Mouse (Mus musculus) heart, embryonic 14.5 days (tissue): ENCODE measurements around the gene Tbl1xr1. TPM values are rescaled to one million over a fixed set of nuclear protein-coding genes. Genes with fewer than 3 reads are reported as not detected.

Source experiments
- ATAC-seq: fragments of 200-750 bp; cut with Nextera tagmentation; 2 replicates; pipeline ENCODE4 v1.8.0; 2017; ENCODE audit warnings: low read depth, moderate TSS enrichment; ENCODE audit not compliant: insufficient number of reproducible peaks, insufficient read depth, low FRiP score
- H3K27ac ChIP-seq, 2 experiments: fragments of 200-500 bp in 1 of 2; fragments of 300-500 bp in 1 of 2; sonication (generic) in 1 of 2; replicated peaks in 1 of 2; 2 replicates each; pipeline ENCODE4 v1.5.1; 2012 to 2014; ENCODE audit warnings: low read depth in 2 of 2, low read length in 2 of 2, control low read depth in 1 of 2, mild to moderate bottlenecking in 1 of 2, mixed read lengths in 1 of 2; ENCODE audit not compliant: control insufficient read depth in 1 of 2, insufficient read depth in 1 of 2
- H3K27me3 ChIP-seq: fragments of 300-500 bp; sonication (generic); 2 replicates; pipeline ENCODE4 v1.6.1; 2014; ENCODE audit warnings: mild to moderate bottlenecking, low read length, control low read depth; ENCODE audit not compliant: control insufficient read depth, insufficient read depth
- H3K36me3 ChIP-seq: fragments of 300-500 bp; sonication (generic); 2 replicates; pipeline ENCODE4 v1.6.1; 2014; ENCODE audit warnings: mild to moderate bottlenecking, control low read depth, low read length, mixed read lengths; ENCODE audit not compliant: control insufficient read depth, insufficient read depth
- H3K4me1 ChIP-seq, 2 experiments: fragments of 200-500 bp in 1 of 2; fragments of 300-500 bp in 1 of 2; sonication (generic) in 1 of 2; 2 replicates each; pipeline ENCODE4 v1.6.1; 2012 to 2014; ENCODE audit warnings: low read length in 2 of 2, control low read depth in 1 of 2, mixed read lengths in 1 of 2; ENCODE audit not compliant: control insufficient read depth in 2 of 2, insufficient read depth in 2 of 2
- H3K4me2 ChIP-seq: fragments of 300-500 bp; sonication (generic); 2 replicates; pipeline ENCODE4 v1.6.1; 2014; ENCODE audit warnings: mild to moderate bottlenecking, low read length
- H3K4me3 ChIP-seq, 2 experiments: fragments of 200-500 bp in 1 of 2; fragments of 300-500 bp in 1 of 2; sonication (generic) in 1 of 2; 2 replicates each; pipeline ENCODE4 v1.5.1; 2012 to 2014; ENCODE audit warnings: low read length in 2 of 2, mild to moderate bottlenecking in 2 of 2, control low read depth in 1 of 2, low read depth in 1 of 2, moderate library complexity in 1 of 2; ENCODE audit not compliant: control insufficient read depth in 1 of 2, insufficient read depth in 1 of 2
- H3K9ac ChIP-seq: fragments of 300-500 bp; sonication (generic); 2 replicates; pipeline ENCODE4 v1.6.1; 2014; ENCODE audit warnings: mild to moderate bottlenecking, low read length
- H3K9me3 ChIP-seq: fragments of 300-500 bp; sonication (generic); 2 replicates; pipeline ENCODE4 v1.6.1; 2016; ENCODE audit warnings: low read length, control low read depth; ENCODE audit not compliant: control insufficient read depth
- WGBS: fragments of 180-500 bp; shearing (Covaris S2); extraction: QIAGEN DNeasy Blood & Tissue Kit; methylation state at CpG from one replicate; pipeline ENCODE4 v1.1.7; 2014; 5-methylcytosine and 5-hydroxymethylcytosine counted together
- polyA plus RNA-seq: library from polyadenylated mRNA; unstranded; fragments of >200 nt; fragmentation: Nextera tagmentation; extraction: Ambion mirVana; gene quantifications from 2 replicates; pipeline ENCODE4 v1.2.1, GENCODE M21; 2014

Gene Tbl1xr1
- polyA plus RNA-seq, 1 experiment from 2014 or later, result 24.5 TPM

- peaks cover 14 to 20% of the 10 kb centered on the region in 2 experiments for H3K4me1 ChIP-seq
- H3K36me3 ChIP-seq, result no peaks in the 10 kb centered on the region
- peak overlapping the region; percentile 61 for H3K4me2 ChIP-seq
- H3K9ac ChIP-seq, result peak overlapping the region; percentile 92
- H3K4me3 ChIP-seq, result peak overlapping the region; percentile 86 to 91
- no peaks in the 10 kb centered on the region for H3K27me3 ChIP-seq
- WGBS, result 5% methylated on average over 9 of the region's 9 CpGs
- no peaks in the 10 kb centered on the region for H3K9me3 ChIP-seq
- ATAC-seq, result no peak
- H3K27ac ChIP-seq, result peak overlapping the region; percentile 87 to 98; a peak in 3 of 4 replicates
Measured at GRCm38 (mm10) chr3:22077657-22078475, 1.4 kb downstream of the Tbl1xr1 start.

- H3K9me3 ChIP-seq, result no peaks in the 10 kb centered on the region
- no peaks in the 10 kb centered on the region for H3K27me3 ChIP-seq
- peak overlapping the region; percentile 61 for H3K4me2 ChIP-seq
- no peak overlapping the region for H3K27ac ChIP-seq
- H3K4me1 ChIP-seq, result peaks cover 14 to 20% of the 10 kb centered on the region in 2 experiments
- no peak for ATAC-seq
- peak overlapping the region; percentile 92; the same call in 1 of the 2 replicates for H3K9ac ChIP-seq
- no peaks in the 10 kb centered on the region for H3K36me3 ChIP-seq
- H3K4me3 ChIP-seq, result peak overlapping the region; percentile 32 to 86
- WGBS, result 53% methylated on average over 3 of the region's 3 CpGs
Measured at GRCm38 (mm10) chr3:22078529-22078928, 2.1 kb downstream of the Tbl1xr1 start.

GRCm38 (mm10) chr3:22081869-22082268, 5.4 kb downstream of the Tbl1xr1 start:
- H3K4me1 ChIP-seq, result peaks cover 5 to 22% of the 10 kb centered on the region in 2 experiments
- H3K27ac ChIP-seq, result no peak overlapping the region
- ATAC-seq, result no peak
- WGBS, result 50% methylated on average over 4 of the region's 4 CpGs
- H3K4me2 ChIP-seq, result no peak overlapping the region
- H3K27me3 ChIP-seq, result no peaks in the 10 kb centered on the region
- no peak overlapping the region for H3K4me3 ChIP-seq
- no peak overlapping the region for H3K9ac ChIP-seq
- no peaks in the 10 kb centered on the region for H3K9me3 ChIP-seq
- H3K36me3 ChIP-seq, result no peaks in the 10 kb centered on the region

- no peaks in the 10 kb centered on the region for H3K9me3 ChIP-seq
- 86% methylated on average over 4 of the region's 4 CpGs for WGBS
- H3K27ac ChIP-seq, result no peak overlapping the region
- H3K9ac ChIP-seq, result no peak overlapping the region
- no peak overlapping the region for H3K4me3 ChIP-seq
- no peaks in the 10 kb centered on the region for H3K36me3 ChIP-seq
- peaks cover 5 to 22% of the 10 kb centered on the region in 2 experiments for H3K4me1 ChIP-seq
- no peak overlapping the region for H3K4me2 ChIP-seq
- ATAC-seq, result no peak
- H3K27me3 ChIP-seq, result no peaks in the 10 kb centered on the region
Measured at GRCm38 (mm10) chr3:22082823-22083222, 6.4 kb downstream of the Tbl1xr1 start.

- H3K4me1 ChIP-seq, result peaks cover under 1 to 14% of the 10 kb centered on the region in 2 experiments; a peak in 3 of 4 replicates
- no peaks in the 10 kb centered on the region for H3K36me3 ChIP-seq
- no peaks in the 10 kb centered on the region for H3K27me3 ChIP-seq
- no peak overlapping the region for H3K4me2 ChIP-seq
- no peak overlapping the region for H3K4me3 ChIP-seq
- no peak overlapping the region for H3K27ac ChIP-seq
- no peaks in the 10 kb centered on the region for H3K9me3 ChIP-seq
- H3K9ac ChIP-seq, result no peak overlapping the region
- 72% methylated on average over 10 of the region's 10 CpGs for WGBS
- no peak for ATAC-seq
Measured at GRCm38 (mm10) chr3:22084222-22084996, 8.0 kb downstream of the Tbl1xr1 start.

GRCm38 (mm10) chr3:22089825-22090224, 13.4 kb downstream of the Tbl1xr1 start:
- Histone ChIP-seq H3K27me3 (no peaks in the 10 kb centered on the region), H3K9me3 (no peaks in the 10 kb centered on the region), H3K36me3 (no peaks in the 10 kb centered on the region), H3K27ac (0 out of 4 replicates have a peak overlapping the region, but pooled peaks have one; percentile 3 to 33), H3K9ac (no peak overlapping the region), H3K4me1 (peaks cover 13 to 39% of the 10 kb centered on the region in 2 experiments), H3K4me2 (no peak overlapping the region), H3K4me3 (no peak overlapping the region)
- no peak for ATAC-seq
- WGBS, result 69% methylated on average over 3 of the region's 3 CpGs

GRCm38 (mm10) chr3:22090431-22091265, 14.2 kb downstream of the Tbl1xr1 start:
- Histone ChIP-seq H3K27me3 (no peaks in the 10 kb centered on the region), H3K4me1 (peaks cover 13 to 39% of the 10 kb centered on the region in 2 experiments), H3K4me2 (no peak overlapping the region), H3K27ac (peak overlapping the region in 1 of 2 experiments; percentile 33; a peak in 1 of 4 replicates), H3K36me3 (no peaks in the 10 kb centered on the region), H3K9ac (no peak overlapping the region; the same call in 1 of the 2 replicates), H3K4me3 (no peak overlapping the region), H3K9me3 (no peaks in the 10 kb centered on the region)
- 58% methylated on average over 8 of the region's 8 CpGs for WGBS
- no peak for ATAC-seq
